Mouse (Mus musculus): Measurements from ENCODE around the gene Palm. TPM values are rescaled to one million over a fixed set of nuclear protein-coding genes. Genes with fewer than 3 reads are reported as not detected.
A peak's percentile ranks its signal among the peaks of the same experiment; 100 is the strongest.

Gene Palm
- polyA plus RNA-seq, 1 experiment from 2014 or later = 129 TPM

DNA sequence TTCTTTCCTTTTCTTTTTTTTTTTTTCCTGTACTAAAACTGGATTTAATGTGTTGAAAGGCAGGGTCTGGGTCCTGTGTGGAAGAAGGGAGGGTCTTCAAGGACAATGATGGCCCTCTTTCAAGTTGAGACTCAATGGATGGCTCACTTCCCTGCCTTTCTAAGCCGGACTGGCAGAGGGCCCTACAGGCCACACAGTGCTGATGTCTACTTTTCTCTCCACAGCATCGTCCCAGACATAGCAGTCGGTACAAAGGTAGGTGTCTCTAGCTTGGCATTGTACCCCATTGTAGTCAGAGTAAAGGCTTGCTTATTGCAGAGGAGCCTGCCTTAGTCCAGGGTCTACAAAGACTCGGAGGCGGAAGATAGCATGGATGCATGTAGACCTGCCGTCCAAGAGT lies 62.9 kb downstream of the Palm start:
- Histone ChIP-seq H3K9me3 (no peaks in the 10 kb centered on the region), H3K36me3 (replicated peaks) (peaks cover 61% of the 10 kb centered on the region), H3K4me1 (peaks cover 64% of the 10 kb centered on the region), H3K27me3 (replicated peaks; ENCODE audit: low read depth, poor library complexity, severe bottlenecking) (no peaks in the 10 kb centered on the region), H3K4me3 (peak overlapping the region; percentile 99), H3K27ac (replicated peaks) (peak overlapping the region; percentile 100)
- no peak for DNase-seq (ENCODE audit: low spot score)
- 61% methylated on average over 6 of the region's 6 CpGs for whole genome bisulfite sequencing

DNA sequence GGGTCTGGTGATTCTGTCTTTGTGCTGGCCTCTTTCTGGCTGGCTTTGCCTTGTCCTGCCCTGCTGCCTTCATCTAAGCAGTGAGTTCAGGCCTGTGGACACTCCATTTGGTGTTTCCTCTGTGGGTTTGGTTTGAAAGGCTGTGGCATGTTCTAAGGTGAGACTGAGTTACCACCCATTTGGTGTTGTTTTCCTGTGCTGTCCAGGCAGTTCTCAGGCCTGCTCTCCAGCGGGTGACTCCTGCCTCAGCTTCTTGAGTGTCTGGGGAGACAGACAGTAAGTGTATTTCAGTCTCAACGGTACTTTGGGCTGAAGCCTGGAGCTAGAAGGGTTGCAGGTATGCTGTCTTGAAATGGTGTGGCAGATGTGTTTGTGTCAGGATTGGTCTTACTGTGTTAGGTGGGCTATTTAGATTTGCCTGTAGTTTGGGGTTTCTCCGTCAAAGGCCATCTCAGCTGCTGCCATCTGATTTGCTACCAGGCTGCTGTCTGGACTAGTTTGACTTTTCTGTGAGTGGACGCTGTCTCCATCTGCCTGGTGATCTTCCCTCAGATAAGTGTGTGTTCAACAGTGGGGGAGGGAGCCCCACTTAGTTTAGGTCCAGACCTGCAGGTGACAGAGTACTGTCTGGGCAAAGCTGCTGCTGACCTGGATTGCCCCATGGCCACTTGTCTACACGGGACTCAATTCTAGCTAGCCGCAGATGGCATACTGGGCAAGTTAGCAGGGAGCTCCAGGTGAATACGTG lies 63.5 kb downstream of the Palm start:
- Histone ChIP-seq H3K36me3 (replicated peaks) (peaks cover 64% of the 10 kb centered on the region), H3K27ac (replicated peaks) (peak overlapping the region; percentile 100; the same call in 1 of the 2 replicates), H3K9me3 (no peaks in the 10 kb centered on the region), H3K4me1 (peaks cover 58% of the 10 kb centered on the region), H3K4me3 (peak overlapping the region; percentile 99), H3K27me3 (replicated peaks; ENCODE audit: low read depth, poor library complexity, severe bottlenecking) (no peaks in the 10 kb centered on the region)
- DNase-seq (ENCODE audit: low spot score) = no peak
- WGBS = 70% methylated on average over 7 of the region's 7 CpGs

DNA sequence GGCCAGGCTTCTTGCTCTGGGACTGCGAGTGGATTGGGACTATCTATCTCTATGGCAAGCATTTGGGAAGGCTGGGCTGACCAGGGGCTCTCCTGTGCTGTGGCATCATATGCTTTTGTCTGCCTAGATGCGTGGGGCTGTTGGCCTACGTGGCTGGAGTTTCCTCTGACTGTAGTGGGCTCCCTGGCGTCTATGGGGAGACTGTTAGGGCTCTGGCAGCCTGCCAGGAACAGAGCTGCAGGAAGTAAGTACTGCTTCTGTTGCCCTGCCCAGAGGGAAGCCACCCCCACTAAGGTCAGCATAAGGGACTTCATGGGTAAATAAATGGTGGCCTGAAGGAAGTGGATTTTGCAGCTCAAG lies 64.1 kb downstream of the Palm start:
- DNase-seq (ENCODE audit: low spot score) = no peak
- H3K4me1 ChIP-seq = peaks cover 52% of the 10 kb centered on the region
- H3K36me3 ChIP-seq (replicated peaks) = peaks cover 70% of the 10 kb centered on the region
- WGBS = 72% methylated on average over 4 of the region's 4 CpGs
- 0 out of 2 replicates have a peak overlapping the region, but pooled peaks have one; percentile 12 for H3K27ac ChIP-seq (replicated peaks)
- H3K27me3 ChIP-seq (replicated peaks; ENCODE audit: low read depth, poor library complexity, severe bottlenecking) = no peaks in the 10 kb centered on the region
- H3K4me3 ChIP-seq = peak overlapping the region; percentile 99
- no peaks in the 10 kb centered on the region for H3K9me3 ChIP-seq

DNA sequence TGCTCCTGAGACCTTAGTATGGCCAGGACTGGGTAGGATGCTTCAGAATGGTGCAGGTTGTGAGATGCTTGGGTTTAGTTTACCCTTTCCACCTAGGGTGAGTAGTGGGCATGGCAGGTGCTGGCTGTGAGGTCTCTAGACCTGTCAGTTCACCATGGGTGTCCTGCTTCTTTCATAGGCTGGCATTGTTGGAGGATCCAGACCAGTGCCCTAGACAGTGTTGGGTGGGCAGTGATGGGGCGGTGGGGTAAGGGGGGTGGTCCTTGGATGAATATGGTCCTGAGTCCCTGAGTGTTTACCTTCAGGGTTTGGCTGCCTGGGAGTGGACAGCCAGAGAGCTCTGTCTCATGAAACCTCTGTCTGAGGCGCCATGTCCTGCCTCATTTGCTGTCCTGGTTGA lies 64.5 kb downstream of the Palm start:
- H3K4me1 ChIP-seq = peaks cover 48% of the 10 kb centered on the region
- no peaks in the 10 kb centered on the region for H3K27me3 ChIP-seq (replicated peaks; ENCODE audit: low read depth, poor library complexity, severe bottlenecking)
- DNase-seq (ENCODE audit: low spot score) = no peak
- H3K4me3 ChIP-seq = peak overlapping the region; percentile 99
- H3K27ac ChIP-seq (replicated peaks) = no peak overlapping the region
- peaks cover 74% of the 10 kb centered on the region for H3K36me3 ChIP-seq (replicated peaks)
- 87% methylated on average over 2 of the region's 2 CpGs for WGBS
- H3K9me3 ChIP-seq = no peaks in the 10 kb centered on the region

DNA sequence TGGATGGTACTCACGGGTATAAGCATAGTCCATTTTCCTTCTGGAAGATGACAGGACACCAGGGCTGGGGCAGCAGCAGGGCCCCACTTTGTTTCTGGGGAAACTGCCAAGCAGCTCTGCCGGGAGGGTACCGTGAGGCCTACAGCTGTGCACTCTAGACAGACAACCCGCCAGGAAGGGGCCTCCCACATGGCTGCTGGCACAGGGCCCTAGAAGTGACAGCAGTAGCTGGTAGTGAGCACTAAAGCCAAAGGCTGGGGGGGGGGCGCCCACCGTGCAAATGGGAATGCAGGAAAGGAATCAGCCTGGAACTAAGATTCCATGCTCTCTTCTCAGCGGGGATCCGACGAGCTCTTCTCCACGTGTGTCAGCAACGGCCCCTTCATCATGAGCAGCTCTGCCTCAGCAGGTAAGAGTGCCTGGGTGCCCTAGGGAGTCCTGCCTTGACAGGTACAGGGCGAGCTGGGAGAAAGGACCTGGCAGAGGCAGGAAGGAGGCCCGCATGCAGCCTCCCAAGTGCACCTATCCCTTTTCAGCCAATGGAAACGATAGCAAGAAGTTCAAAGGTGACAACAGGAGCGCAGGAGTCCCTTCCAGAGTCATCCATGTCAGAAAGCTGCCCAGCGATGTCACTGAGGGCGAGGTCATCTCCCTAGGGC lies 65.2 kb downstream of the Palm start:
- WGBS = 76% methylated on average over 17 of the region's 17 CpGs
- H3K4me1 ChIP-seq = peaks cover 41% of the 10 kb centered on the region
- no peaks in the 10 kb centered on the region for H3K27me3 ChIP-seq (replicated peaks; ENCODE audit: low read depth, poor library complexity, severe bottlenecking)
- peak overlapping the region; percentile 99 for H3K4me3 ChIP-seq
- no peak overlapping the region for H3K27ac ChIP-seq (replicated peaks)
- no peak for DNase-seq (ENCODE audit: low spot score)
- H3K9me3 ChIP-seq = no peaks in the 10 kb centered on the region
- peaks cover 81% of the 10 kb centered on the region for H3K36me3 ChIP-seq (replicated peaks)

DNA sequence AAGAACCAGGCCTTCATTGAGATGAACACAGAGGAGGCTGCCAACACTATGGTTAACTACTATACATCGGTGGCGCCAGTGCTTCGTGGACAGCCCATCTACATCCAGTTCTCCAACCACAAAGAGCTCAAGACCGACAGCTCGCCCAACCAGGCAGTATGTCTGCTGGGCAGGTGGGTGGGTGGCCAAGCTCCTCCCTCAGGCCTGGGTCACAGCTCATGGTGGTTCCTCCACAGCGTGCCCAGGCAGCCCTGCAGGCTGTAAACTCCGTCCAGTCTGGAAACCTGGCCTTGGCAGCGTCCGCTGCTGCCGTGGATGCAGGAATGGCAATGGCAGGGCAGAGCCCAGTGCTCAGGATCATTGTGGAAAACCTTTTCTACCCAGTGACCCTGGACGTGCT lies 65.7 kb downstream of the Palm start:
- Histone ChIP-seq H3K27me3 (replicated peaks; ENCODE audit: low read depth, poor library complexity, severe bottlenecking) (no peaks in the 10 kb centered on the region), H3K27ac (replicated peaks) (no peak overlapping the region), H3K4me1 (peaks cover 40% of the 10 kb centered on the region), H3K36me3 (replicated peaks) (peaks cover 86% of the 10 kb centered on the region), H3K4me3 (peak overlapping the region; percentile 21; the same call in 1 of the 2 replicates), H3K9me3 (no peaks in the 10 kb centered on the region)
- DNase-seq (ENCODE audit: low spot score) = no peak
- 88% methylated on average over 11 of the region's 11 CpGs for WGBS

DNA sequence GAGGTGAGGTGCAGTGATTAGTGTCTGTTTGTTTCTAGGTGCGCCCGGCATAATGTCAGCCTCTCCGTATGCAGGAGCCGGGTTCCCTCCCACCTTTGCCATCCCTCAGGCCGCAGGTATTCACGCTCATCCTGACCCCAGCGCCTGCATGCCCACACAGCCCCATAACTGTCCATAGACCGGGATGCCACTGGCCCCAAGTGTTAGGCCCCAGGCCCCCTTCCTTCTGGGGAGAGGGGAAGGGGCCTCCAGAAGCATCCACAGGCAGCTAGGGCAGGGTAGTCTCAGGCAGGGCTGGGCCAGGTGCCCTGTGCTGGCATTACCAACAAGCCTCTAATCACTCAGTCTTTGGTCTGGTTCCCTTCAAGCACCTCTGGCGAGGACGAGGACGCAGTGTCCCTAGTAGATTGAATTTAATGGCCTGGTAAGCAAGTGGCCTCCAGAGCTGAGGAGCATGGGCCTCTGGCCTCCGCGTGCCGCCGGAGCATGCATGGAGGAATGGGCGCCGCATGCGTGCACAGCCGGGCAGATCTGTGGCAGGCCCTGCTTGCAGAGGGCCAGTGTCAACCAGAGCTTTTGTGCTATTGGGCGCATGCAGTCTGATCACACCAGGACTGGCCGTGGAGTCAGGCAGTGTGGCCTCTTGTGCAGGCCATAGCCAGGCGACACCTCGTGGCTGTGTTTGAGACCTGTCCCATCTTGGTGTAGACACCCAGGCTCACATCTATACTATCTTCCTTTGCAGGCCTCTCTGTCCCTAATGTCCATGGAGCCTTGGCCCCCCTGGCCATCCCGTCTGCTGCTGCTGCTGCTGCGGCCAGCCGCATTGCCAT lies 66.9 kb downstream of the Palm start:
- H3K36me3 ChIP-seq (replicated peaks) = peaks cover 98% of the 10 kb centered on the region
- 0 out of 2 replicates have a peak overlapping the region, but pooled peaks have one; percentile 29 for H3K4me3 ChIP-seq

DNA sequence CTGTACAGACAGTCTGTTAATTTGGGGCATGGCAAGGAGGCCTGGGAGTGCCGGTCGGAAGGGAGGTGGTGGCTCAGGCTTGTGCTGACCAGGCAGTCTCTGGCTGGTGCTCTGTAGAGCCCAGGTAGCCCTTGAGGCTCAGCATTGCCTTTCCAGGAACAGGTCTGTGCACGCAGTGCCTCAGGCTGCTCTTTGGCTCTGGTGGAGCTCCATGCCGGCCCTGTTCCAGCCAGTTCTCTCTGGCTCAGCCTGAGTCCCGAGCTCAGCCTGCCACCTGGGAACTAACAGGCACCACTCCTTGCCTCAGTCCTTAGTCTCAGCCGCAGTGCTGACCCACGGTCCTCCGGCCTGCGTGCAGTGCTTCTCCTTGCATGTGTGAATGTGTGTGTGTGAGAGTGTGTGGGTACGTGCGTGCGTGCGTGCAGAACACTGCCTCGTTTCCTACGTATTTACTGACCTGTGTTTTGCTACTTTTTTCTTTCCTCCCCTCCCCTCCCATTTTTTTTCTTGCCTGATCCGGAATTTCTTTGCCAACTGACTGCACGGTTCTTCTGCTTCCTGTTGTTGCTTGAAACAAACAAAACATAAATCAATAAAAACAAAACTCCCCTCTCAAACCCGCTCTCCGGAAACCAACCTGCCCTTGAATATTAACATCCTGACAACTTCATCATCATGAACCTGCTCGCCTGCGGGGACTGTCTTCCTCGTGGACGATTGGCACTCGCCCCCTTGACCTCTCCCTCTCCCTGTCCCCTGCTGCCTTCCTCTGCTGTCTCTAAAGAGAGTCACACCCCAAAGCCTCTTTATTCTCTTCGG lies 68.1 kb downstream of the Palm start:
- peaks cover 100% of the 10 kb centered on the region for H3K36me3 ChIP-seq (replicated peaks)
- H3K4me3 ChIP-seq = no peak overlapping the region
- WGBS = 85% methylated on average over 25 of the region's 25 CpGs
- H3K9me3 ChIP-seq = no peaks in the 10 kb centered on the region
- no peaks in the 10 kb centered on the region for H3K27me3 ChIP-seq (replicated peaks; ENCODE audit: low read depth, poor library complexity, severe bottlenecking)
- H3K4me1 ChIP-seq = peaks cover 45% of the 10 kb centered on the region
- DNase-seq (ENCODE audit: low spot score) = peak; percentile 45
- H3K27ac ChIP-seq (replicated peaks) = no peak overlapping the region

More for the DNA sequence above, 66.9 kb downstream of the Palm start:
- Histone ChIP-seq H3K27me3 (replicated peaks; ENCODE audit: low read depth, poor library complexity, severe bottlenecking) (no peaks in the 10 kb centered on the region), H3K4me1 (peaks cover 47% of the 10 kb centered on the region), H3K27ac (replicated peaks) (no peak overlapping the region), H3K9me3 (no peaks in the 10 kb centered on the region)
- DNase-seq (ENCODE audit: low spot score) = no peak
- WGBS = 93% methylated on average over 26 of the region's 26 CpGs

DNA sequence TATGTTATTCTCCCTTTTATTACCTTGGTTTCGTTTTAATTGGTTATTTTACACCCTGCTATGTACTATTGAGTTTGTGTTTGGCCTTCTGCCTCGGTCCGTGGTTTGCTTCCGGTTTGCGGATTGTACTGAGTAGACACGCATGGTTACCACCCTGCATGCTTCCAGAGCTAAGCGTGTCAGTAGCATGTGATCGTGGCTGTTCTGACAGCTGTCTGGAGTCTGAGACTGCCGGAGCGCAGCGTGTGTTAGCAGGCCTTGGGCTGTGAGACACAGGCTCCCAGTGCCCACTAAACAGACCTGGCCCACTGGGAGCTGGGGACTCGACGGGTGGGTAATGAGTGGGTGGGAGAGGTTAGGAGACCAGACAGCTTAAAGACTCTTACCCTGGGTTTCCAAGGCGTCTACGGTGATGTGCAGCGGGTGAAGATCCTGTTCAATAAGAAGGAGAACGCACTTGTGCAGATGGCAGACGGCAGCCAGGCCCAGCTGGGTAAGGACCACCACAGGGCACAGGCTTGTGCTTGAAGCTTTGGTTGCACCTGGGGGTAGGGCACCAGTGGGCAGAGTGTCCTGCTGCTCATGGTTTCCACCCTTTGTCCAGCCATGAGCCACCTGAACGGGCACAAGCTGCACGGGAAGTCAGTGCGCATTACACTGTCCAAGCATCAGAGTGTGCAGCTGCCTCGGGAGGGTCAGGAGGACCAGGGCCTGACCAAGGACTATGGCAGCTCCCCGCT lies 68.8 kb downstream of the Palm start:
- no peak for DNase-seq (ENCODE audit: low spot score)
- WGBS = 94% methylated on average over 23 of the region's 23 CpGs
- Histone ChIP-seq H3K9me3 (no peaks in the 10 kb centered on the region), H3K27me3 (replicated peaks; ENCODE audit: low read depth, poor library complexity, severe bottlenecking) (no peaks in the 10 kb centered on the region), H3K27ac (replicated peaks) (no peak overlapping the region), H3K4me3 (peak overlapping the region; percentile 19), H3K36me3 (replicated peaks) (peaks cover 100% of the 10 kb centered on the region), H3K4me1 (peaks cover 41% of the 10 kb centered on the region)

DNA sequence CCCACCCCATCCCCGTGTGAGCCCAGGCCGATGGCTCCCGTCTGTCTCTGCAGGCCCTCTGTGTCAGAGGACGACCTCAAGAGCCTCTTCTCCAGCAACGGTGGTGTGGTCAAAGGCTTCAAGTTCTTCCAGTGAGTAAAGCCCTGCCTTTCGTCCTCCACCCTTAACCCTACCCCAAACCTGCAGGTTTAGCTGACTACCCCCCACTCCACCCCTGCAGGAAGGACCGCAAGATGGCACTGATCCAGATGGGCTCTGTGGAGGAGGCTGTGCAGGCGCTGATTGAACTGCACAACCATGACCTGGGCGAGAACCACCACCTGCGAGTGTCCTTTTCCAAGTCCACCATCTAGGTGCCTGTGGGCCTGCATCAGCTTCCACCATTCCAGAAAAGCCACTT lies 69.6 kb downstream of the Palm start:
- no peaks in the 10 kb centered on the region for H3K9me3 ChIP-seq
- H3K36me3 ChIP-seq (replicated peaks) = peaks cover 98% of the 10 kb centered on the region
- no peak for DNase-seq (ENCODE audit: low spot score)
- peaks cover 36% of the 10 kb centered on the region for H3K4me1 ChIP-seq
- H3K4me3 ChIP-seq = no peak overlapping the region
- no peak overlapping the region for H3K27ac ChIP-seq (replicated peaks)
- 83% methylated on average over 10 of the region's 10 CpGs for WGBS
- no peaks in the 10 kb centered on the region for H3K27me3 ChIP-seq (replicated peaks; ENCODE audit: low read depth, poor library complexity, severe bottlenecking)

DNA sequence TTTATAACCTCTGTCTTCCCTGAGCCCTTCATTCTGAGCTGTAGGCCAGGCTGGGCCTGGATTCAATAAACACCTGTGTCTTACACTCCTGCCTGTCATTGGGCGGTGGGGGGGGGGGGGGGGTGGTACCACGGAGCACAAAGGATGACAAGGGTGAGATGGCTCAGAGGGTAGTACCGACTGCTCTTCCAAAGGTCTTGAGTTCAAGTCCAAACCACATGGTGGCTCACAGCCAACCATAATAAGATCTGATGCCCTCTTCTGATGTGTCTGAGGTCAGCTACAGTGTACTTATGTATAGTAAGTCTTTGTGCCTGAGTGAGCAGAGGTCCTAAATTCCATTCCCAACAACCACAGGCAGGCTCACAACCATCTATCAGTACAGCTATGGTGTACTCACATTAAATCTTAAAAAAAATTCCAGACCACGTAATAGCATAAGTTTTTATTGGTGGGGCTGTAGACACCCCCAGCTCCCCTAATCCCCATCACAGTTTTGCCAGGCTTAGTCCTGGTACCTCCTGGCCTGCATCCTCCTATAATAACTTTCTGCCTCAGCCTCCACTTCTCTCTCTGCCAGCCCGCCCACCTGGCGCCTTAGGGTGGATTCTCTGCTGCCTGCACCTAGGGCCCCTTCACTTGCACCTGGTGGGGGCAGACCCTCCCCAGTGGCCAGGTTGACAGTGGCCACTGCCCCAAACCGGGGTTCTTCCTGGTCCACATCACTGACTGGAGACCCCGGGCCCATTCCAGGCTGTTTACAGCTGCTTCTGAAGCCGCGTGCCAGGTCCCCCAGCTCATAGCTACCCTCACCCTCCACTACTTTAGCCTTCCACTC lies 71.2 kb downstream of the Palm start:
- Histone ChIP-seq H3K4me3 (peak overlapping the region; percentile 21; the same call in 1 of the 2 replicates), H3K9me3 (no peaks in the 10 kb centered on the region), H3K27me3 (replicated peaks; ENCODE audit: low read depth, poor library complexity, severe bottlenecking) (no peaks in the 10 kb centered on the region), H3K27ac (replicated peaks) (no peak overlapping the region), H3K4me1 (peaks cover 25% of the 10 kb centered on the region; the same call in 1 of the 2 replicates), H3K36me3 (replicated peaks) (peaks cover 95% of the 10 kb centered on the region)
- peak; percentile 53 for DNase-seq (ENCODE audit: low spot score)
- WGBS = 59% methylated on average over 10 of the region's 10 CpGs

All from embryonic facial prominence, embryonic 10.5 days (tissue).